Mouse (Mus musculus): ENCODE measurements around the gene Vkorc1. TPM values are rescaled to one million over a fixed set of nuclear protein-coding genes. Genes with fewer than 3 reads are reported as not detected.

Gene Vkorc1
- polyA plus RNA-seq, 1 experiment from 2014 or later: 44.6 TPM

GRCm38 (mm10) chr7:127927726-127928125, 32.3 kb upstream of the Vkorc1 start:
- Histone ChIP-seq H3K4me1 (peaks cover 28% of the 10 kb centered on the region), H3K4me3 (no peak overlapping the region), H3K36me3 (peaks cover 52% of the 10 kb centered on the region), H3K27ac (replicated peaks) (no peak overlapping the region), H3K27me3 (ENCODE audit: low read depth, poor library complexity, severe bottlenecking) (peaks cover 36% of the 10 kb centered on the region), H3K9me3 (replicated peaks) (no peaks in the 10 kb centered on the region)
- no peak for DNase-seq (ENCODE audit: low spot score)
- 87% methylated on average over 11 of the region's 11 CpGs for WGBS

- Histone ChIP-seq H3K9me3 (replicated peaks) (no peaks in the 10 kb centered on the region), H3K27me3 (ENCODE audit: low read depth, poor library complexity, severe bottlenecking) (peaks cover 36% of the 10 kb centered on the region), H3K36me3 (peaks cover 61% of the 10 kb centered on the region), H3K4me3 (no peak overlapping the region; the same call in 1 of the 2 replicates), H3K27ac (replicated peaks) (no peak overlapping the region), H3K4me1 (peaks cover 19% of the 10 kb centered on the region)
- 85% methylated on average over 11 of the region's 11 CpGs for WGBS
- DNase-seq (ENCODE audit: low spot score): no peak
Measured at GRCm38 (mm10) chr7:127926846-127927245, 31.4 kb upstream of the Vkorc1 start.

- peaks cover 68% of the 10 kb centered on the region for H3K36me3 ChIP-seq
- H3K27ac ChIP-seq (replicated peaks): no peak overlapping the region
- H3K9me3 ChIP-seq (replicated peaks): no peaks in the 10 kb centered on the region
- H3K27me3 ChIP-seq (ENCODE audit: low read depth, poor library complexity, severe bottlenecking): peaks cover 36% of the 10 kb centered on the region
- no peak overlapping the region for H3K4me3 ChIP-seq
- WGBS: 88% methylated on average over 8 of the region's 8 CpGs
- peaks cover 12% of the 10 kb centered on the region for H3K4me1 ChIP-seq
- no peak for DNase-seq (ENCODE audit: low spot score)
Measured at GRCm38 (mm10) chr7:127926066-127926465, 30.6 kb upstream of the Vkorc1 start.

- DNase-seq (ENCODE audit: low spot score): no peak
- Histone ChIP-seq H3K36me3 (peaks cover 77% of the 10 kb centered on the region), H3K27me3 (ENCODE audit: low read depth, poor library complexity, severe bottlenecking) (peaks cover 31% of the 10 kb centered on the region), H3K4me3 (no peak overlapping the region), H3K9me3 (replicated peaks) (no peaks in the 10 kb centered on the region), H3K27ac (replicated peaks) (no peak overlapping the region), H3K4me1 (peaks cover 12% of the 10 kb centered on the region)
- WGBS: 67% methylated on average over 5 of the region's 5 CpGs
Measured at GRCm38 (mm10) chr7:127925252-127925651, 29.8 kb upstream of the Vkorc1 start.

GRCm38 (mm10) chr7:127923714-127924113, 28.3 kb upstream of the Vkorc1 start:
- WGBS: 91% methylated on average over 5 of the region's 5 CpGs
- H3K27ac ChIP-seq (replicated peaks): no peak overlapping the region
- peaks cover 15% of the 10 kb centered on the region for H3K27me3 ChIP-seq (ENCODE audit: low read depth, poor library complexity, severe bottlenecking)
- no peaks in the 10 kb centered on the region for H3K9me3 ChIP-seq (replicated peaks)
- peaks cover 91% of the 10 kb centered on the region for H3K36me3 ChIP-seq
- no peak overlapping the region for H3K4me3 ChIP-seq
- peaks cover under 1% of the 10 kb centered on the region; the same call in 1 of the 2 replicates for H3K4me1 ChIP-seq
- no peak for DNase-seq (ENCODE audit: low spot score)

- WGBS: 84% methylated on average over 6 of the region's 6 CpGs
Measured at GRCm38 (mm10) chr7:127922451-127923275, 27.2 kb upstream of the Vkorc1 start.

GRCm38 (mm10) chr7:127921516-127921915, 26.1 kb upstream of the Vkorc1 start:
- DNase-seq (ENCODE audit: low spot score): peak; percentile 29
- WGBS: 70% methylated on average over 8 of the region's 8 CpGs
- Histone ChIP-seq H3K4me3 (no peak overlapping the region), H3K36me3 (peaks cover 95% of the 10 kb centered on the region), H3K9me3 (replicated peaks) (no peaks in the 10 kb centered on the region), H3K27me3 (ENCODE audit: low read depth, poor library complexity, severe bottlenecking) (no peaks in the 10 kb centered on the region), H3K4me1 (no peaks in the 10 kb centered on the region), H3K27ac (replicated peaks) (no peak overlapping the region)

More at GRCm38 (mm10) chr7:127922451-127923275, 27.2 kb upstream of the Vkorc1 start:
- no peaks in the 10 kb centered on the region for H3K9me3 ChIP-seq (replicated peaks)
- no peak overlapping the region for H3K4me3 ChIP-seq
- no peaks in the 10 kb centered on the region for H3K4me1 ChIP-seq
- H3K36me3 ChIP-seq: peaks cover 96% of the 10 kb centered on the region
- H3K27me3 ChIP-seq (ENCODE audit: low read depth, poor library complexity, severe bottlenecking): peaks cover 5% of the 10 kb centered on the region
- no peak for DNase-seq (ENCODE audit: low spot score)
- H3K27ac ChIP-seq (replicated peaks): no peak overlapping the region

- Histone ChIP-seq H3K27me3 (ENCODE audit: low read depth, poor library complexity, severe bottlenecking) (no peaks in the 10 kb centered on the region), H3K4me3 (no peak overlapping the region), H3K4me1 (no peaks in the 10 kb centered on the region), H3K36me3 (peaks cover 94% of the 10 kb centered on the region), H3K9me3 (replicated peaks) (no peaks in the 10 kb centered on the region), H3K27ac (replicated peaks) (no peak overlapping the region)
- no peak for DNase-seq (ENCODE audit: low spot score)
- WGBS: 81% methylated on average over 7 of the region's 7 CpGs
Measured at GRCm38 (mm10) chr7:127919290-127919689, 23.9 kb upstream of the Vkorc1 start.

- WGBS: 59% methylated on average over 3 of the region's 3 CpGs
- peaks cover 83% of the 10 kb centered on the region for H3K36me3 ChIP-seq
Measured at GRCm38 (mm10) chr7:127918203-127918602, 22.8 kb upstream of the Vkorc1 start.

GRCm38 (mm10) chr7:127915293-127915692, 19.9 kb upstream of the Vkorc1 start:
- Histone ChIP-seq H3K27me3 (ENCODE audit: low read depth, poor library complexity, severe bottlenecking) (no peaks in the 10 kb centered on the region), H3K36me3 (peaks cover 55% of the 10 kb centered on the region), H3K27ac (replicated peaks) (no peak overlapping the region), H3K4me3 (no peak overlapping the region), H3K4me1 (peaks cover 14% of the 10 kb centered on the region), H3K9me3 (replicated peaks) (no peaks in the 10 kb centered on the region)
- WGBS: 94% methylated on average over 12 of the region's 12 CpGs
- DNase-seq (ENCODE audit: low spot score): no peak

More at GRCm38 (mm10) chr7:127918203-127918602, 22.8 kb upstream of the Vkorc1 start:
- no peaks in the 10 kb centered on the region for H3K27me3 ChIP-seq (ENCODE audit: low read depth, poor library complexity, severe bottlenecking)
- H3K27ac ChIP-seq (replicated peaks): no peak overlapping the region
- peak; percentile 44 for DNase-seq (ENCODE audit: low spot score)
- no peak overlapping the region for H3K4me3 ChIP-seq
- H3K4me1 ChIP-seq: peaks cover 3% of the 10 kb centered on the region
- H3K9me3 ChIP-seq (replicated peaks): no peaks in the 10 kb centered on the region

- DNase-seq (ENCODE audit: low spot score): no peak
- no peaks in the 10 kb centered on the region for H3K9me3 ChIP-seq (replicated peaks)
- no peaks in the 10 kb centered on the region for H3K27me3 ChIP-seq (ENCODE audit: low read depth, poor library complexity, severe bottlenecking)
- H3K4me3 ChIP-seq: peak overlapping the region; percentile 83
- WGBS: 36% methylated on average over 4 of the region's 4 CpGs
- peaks cover 14% of the 10 kb centered on the region for H3K4me1 ChIP-seq
- H3K27ac ChIP-seq (replicated peaks): peak overlapping the region; percentile 89
- H3K36me3 ChIP-seq: peaks cover 55% of the 10 kb centered on the region
Measured at GRCm38 (mm10) chr7:127912938-127913337, 17.5 kb upstream of the Vkorc1 start.

GRCm38 (mm10) chr7:127912190-127912871, 16.9 kb upstream of the Vkorc1 start, which contains the start of gene Kat8:
Gene Kat8, plus strand, starts transcription at chr7:127912516.
- H3K36me3 ChIP-seq: peaks cover 56% of the 10 kb centered on the region
- WGBS: 1% methylated on average over 40 of the region's 40 CpGs

GRCm38 (mm10) chr7:127908656-127909055, 13.2 kb upstream of the Vkorc1 start:
- H3K4me3 ChIP-seq: no peak overlapping the region
- H3K36me3 ChIP-seq: peaks cover 52% of the 10 kb centered on the region
- no peak for DNase-seq (ENCODE audit: low spot score)
- 95% methylated on average over 4 of the region's 4 CpGs for WGBS
- H3K9me3 ChIP-seq (replicated peaks): no peaks in the 10 kb centered on the region
- H3K27ac ChIP-seq (replicated peaks): no peak overlapping the region
- H3K27me3 ChIP-seq (ENCODE audit: low read depth, poor library complexity, severe bottlenecking): no peaks in the 10 kb centered on the region
- H3K4me1 ChIP-seq: peaks cover 27% of the 10 kb centered on the region

More at GRCm38 (mm10) chr7:127912190-127912871, 16.9 kb upstream of the Vkorc1 start, which contains the start of gene Kat8:
- Histone ChIP-seq H3K9me3 (replicated peaks) (no peaks in the 10 kb centered on the region), H3K4me1 (peaks cover 14% of the 10 kb centered on the region), H3K27ac (replicated peaks) (peak within 1 kb of the TSS; percentile 89), H3K27me3 (ENCODE audit: low read depth, poor library complexity, severe bottlenecking) (no peaks in the 10 kb centered on the region), H3K4me3 (peak within 1 kb of the TSS; percentile 83)
- DNase-seq (ENCODE audit: low spot score): peak; percentile 92

Data from midbrain, embryonic 10.5 days (tissue).